Mouse (Mus musculus): Measurements from ENCODE around the gene Gins2. TPM values are rescaled to one million over a fixed set of nuclear protein-coding genes. Genes with fewer than 3 reads are reported as not detected.

Gene Gins2
- 1 to 10 TPM in 24 of 26 experiments, under 1 TPM in 2; 0.20 to 6.5 (median 1.9) TPM for total RNA-seq (2018; cell fraction: chromatin; rRNA removed)
- 10 to 100 TPM in 5 of 26 experiments, 1 to 10 TPM in 21; 4.8 to 13.4 (median 7.2) TPM for total RNA-seq (2018; cell fraction: cytosol; rRNA removed)
- 10 to 100 TPM in 1 of 26 experiments, 1 to 10 TPM in 25; 1.0 to 11.4 (median 2.4) TPM for total RNA-seq (2018; cell fraction: nucleus; rRNA removed)
- polyA plus RNA-seq (2018): 6.0 to 52.8 TPM (median 6.1 TPM) in 3 replicates

DNA sequence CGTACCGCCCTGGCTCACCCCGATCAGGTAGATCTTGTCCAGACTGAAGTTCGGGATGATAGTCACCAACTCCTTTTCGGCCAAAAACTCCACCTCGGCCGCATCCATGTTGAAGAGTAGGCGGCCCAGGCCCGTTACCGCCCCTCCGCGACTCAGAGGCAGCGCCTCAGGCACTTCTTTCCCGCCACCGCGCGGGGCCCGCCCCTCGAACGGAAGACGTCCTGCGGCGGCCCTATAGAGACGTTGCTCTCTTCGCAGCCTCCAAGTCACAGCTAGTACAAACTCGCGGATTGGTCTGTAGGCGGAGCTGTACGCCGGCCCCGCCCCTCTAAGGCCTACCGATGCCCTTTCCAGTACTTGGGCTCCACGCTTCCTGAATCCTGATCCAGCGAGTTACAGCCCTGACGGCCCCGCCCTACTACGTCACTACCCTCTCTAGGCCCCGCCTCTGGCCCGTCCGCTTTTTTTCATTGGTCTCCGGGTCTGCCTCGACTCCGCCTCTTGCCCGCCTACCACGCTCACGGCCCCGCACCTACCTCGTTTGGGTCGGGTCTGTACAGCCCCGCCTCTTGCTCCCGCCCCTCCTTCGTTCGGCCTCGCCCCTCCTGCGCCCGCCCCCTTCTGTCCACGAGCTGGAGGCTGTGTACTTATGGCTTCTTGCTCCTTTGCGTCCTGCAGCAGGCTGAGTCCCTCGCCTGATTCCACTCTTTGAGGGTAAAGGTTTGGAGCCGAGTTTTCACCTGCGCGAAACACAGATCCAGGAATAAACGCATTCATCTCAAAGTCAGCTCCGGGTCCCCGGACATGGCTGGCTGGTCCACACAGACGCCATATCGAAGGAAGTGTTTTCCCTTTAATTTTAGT is at the start of gene Gins2:
TSS of gene Gins2 (minus strand) at position 397 of the 864 bp plus-strand sequence.
- Histone ChIP-seq H3K79me2 (ENCODE audit: inconsistent target) (peaks cover 13% of the 10 kb centered on the region; the same call in 1 of the 2 replicates), H3K36me3 (ENCODE audit: inconsistent target) (no peaks in the 10 kb centered on the region), H3K27ac (peak within 1 kb of the TSS; percentile 38), H3K4me3 (ENCODE audit: inconsistent target) (peak within 1 kb of the TSS; percentile 79)
- WGBS (ENCODE audit: missing documents): under 1% methylated on average over 67 of the region's 67 CpGs

- Histone ChIP-seq H3K27ac (no peak overlapping the region), H3K36me3 (ENCODE audit: inconsistent target) (no peaks in the 10 kb centered on the region), H3K79me2 (ENCODE audit: inconsistent target) (no peaks in the 10 kb centered on the region), H3K4me3 (ENCODE audit: inconsistent target) (peak overlapping the region; percentile 4; the same call in 1 of the 2 replicates)
- WGBS (ENCODE audit: missing documents): 2% methylated on average over 38 of the region's 42 CpGs
These were observed 45.3 kb upstream of the Gins2 start for GRCm38 (mm10) chr8:120634329-120634839.

GRCm38 (mm10) chr8:120633665-120634271 is 44.7 kb upstream of the Gins2 start:
- Histone ChIP-seq H3K4me3 (ENCODE audit: inconsistent target) (peak overlapping the region; percentile 13; the same call in 1 of the 2 replicates), H3K79me2 (ENCODE audit: inconsistent target) (no peaks in the 10 kb centered on the region), H3K27ac (no peak overlapping the region), H3K36me3 (ENCODE audit: inconsistent target) (no peaks in the 10 kb centered on the region)
- 4% methylated on average over 43 of the region's 44 CpGs for WGBS (ENCODE audit: missing documents)

- WGBS (ENCODE audit: missing documents): 68% methylated on average over 17 of the region's 17 CpGs
- H3K79me2 ChIP-seq (ENCODE audit: inconsistent target): no peaks in the 10 kb centered on the region
- H3K4me3 ChIP-seq (ENCODE audit: inconsistent target): no peak overlapping the region
These were observed 44.0 kb upstream of the Gins2 start for GRCm38 (mm10) chr8:120632969-120633664.

DNA sequence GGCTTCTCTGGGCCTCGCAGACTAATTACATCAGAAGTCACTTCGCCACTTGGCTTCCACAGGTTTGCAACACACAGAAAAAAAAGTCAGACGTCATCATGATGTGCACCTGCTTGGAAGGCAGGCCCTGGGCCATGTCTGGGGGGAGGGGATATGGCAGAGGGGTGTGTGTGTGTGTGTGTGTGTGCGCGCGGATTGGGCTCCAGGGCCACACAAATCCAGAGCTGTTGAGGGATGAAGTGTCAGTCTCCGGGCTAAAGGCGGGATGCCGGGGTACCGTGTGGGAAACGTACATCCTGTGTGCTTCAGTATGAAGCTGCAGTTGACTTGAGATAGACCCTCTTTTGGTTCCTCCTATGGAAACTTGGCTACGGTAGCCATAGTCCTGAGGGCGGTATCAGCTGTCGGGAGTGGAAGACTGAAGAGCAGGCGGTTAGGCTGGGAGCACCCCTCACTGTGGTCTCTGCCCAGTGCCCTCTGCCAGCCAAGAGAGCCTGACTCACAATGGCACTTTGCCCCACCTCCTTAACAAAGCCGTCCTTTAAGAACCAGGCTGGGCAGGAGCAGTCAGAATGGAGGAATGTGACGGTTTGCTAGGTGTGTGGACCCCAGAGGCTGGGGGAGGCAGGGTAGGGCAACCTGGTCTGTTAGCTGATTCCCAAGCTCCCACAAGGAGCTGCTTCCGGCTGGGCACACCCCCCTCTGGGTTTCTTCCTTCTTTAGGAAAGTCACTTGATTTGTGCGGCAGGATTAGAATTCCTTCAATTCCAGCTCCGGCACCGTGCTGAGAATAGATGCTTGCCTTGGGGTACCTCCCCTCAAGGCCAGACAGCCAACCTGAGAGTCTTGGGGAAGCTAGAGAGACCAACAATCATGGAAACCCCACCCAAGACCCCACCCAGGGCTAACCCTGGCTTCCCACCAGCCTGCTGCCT is 42.6 kb upstream of the Gins2 start:
- H3K27ac ChIP-seq: no peak overlapping the region
- WGBS (ENCODE audit: missing documents): 90% methylated on average over 19 of the region's 21 CpGs
- no peaks in the 10 kb centered on the region for H3K36me3 ChIP-seq (ENCODE audit: inconsistent target)
- H3K79me2 ChIP-seq (ENCODE audit: inconsistent target): no peaks in the 10 kb centered on the region
- no peak overlapping the region for H3K4me3 ChIP-seq (ENCODE audit: inconsistent target)

More at GRCm38 (mm10) chr8:120632969-120633664, 44.0 kb upstream of the Gins2 start:
- no peak overlapping the region for H3K27ac ChIP-seq
- H3K36me3 ChIP-seq (ENCODE audit: inconsistent target): no peaks in the 10 kb centered on the region

GRCm38 (mm10) chr8:120630848-120631247 is 41.7 kb upstream of the Gins2 start:
- Histone ChIP-seq H3K4me3 (ENCODE audit: inconsistent target) (no peak overlapping the region), H3K27ac (no peak overlapping the region), H3K79me2 (ENCODE audit: inconsistent target) (no peaks in the 10 kb centered on the region), H3K36me3 (ENCODE audit: inconsistent target) (no peaks in the 10 kb centered on the region)
- 88% methylated on average over 6 of the region's 6 CpGs for WGBS (ENCODE audit: missing documents)

GRCm38 (mm10) chr8:120630031-120630430 is 40.9 kb upstream of the Gins2 start:
- no peaks in the 10 kb centered on the region for H3K79me2 ChIP-seq (ENCODE audit: inconsistent target)
- H3K36me3 ChIP-seq (ENCODE audit: inconsistent target): no peaks in the 10 kb centered on the region
- 77% methylated on average over 5 of the region's 5 CpGs for WGBS (ENCODE audit: missing documents)
- H3K27ac ChIP-seq: no peak overlapping the region
- H3K4me3 ChIP-seq (ENCODE audit: inconsistent target): no peak overlapping the region

DNA sequence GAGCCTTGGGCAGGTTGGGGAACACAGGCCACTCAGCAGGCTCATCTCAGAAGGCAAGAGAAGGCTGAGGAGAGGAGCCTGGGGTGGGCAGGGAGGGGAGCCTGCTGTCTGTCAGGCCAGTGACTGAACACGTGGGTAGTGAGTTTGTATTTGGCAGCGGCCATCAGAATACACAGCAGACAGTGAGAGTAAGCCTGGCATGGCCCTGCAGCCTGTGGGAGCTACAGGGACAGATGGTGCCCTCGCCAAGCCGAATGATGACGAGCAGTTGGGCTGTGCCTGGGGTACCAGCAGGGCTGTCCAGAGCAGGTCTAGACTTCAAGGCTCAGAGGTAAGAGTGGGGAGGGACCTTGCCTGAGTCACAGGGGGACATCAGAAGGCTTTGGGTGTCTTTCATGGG is 38.2 kb upstream of the Gins2 start:
- no peaks in the 10 kb centered on the region for H3K36me3 ChIP-seq (ENCODE audit: inconsistent target)
- H3K27ac ChIP-seq: no peak overlapping the region
- 90% methylated on average over 5 of the region's 5 CpGs for WGBS (ENCODE audit: missing documents)
- H3K4me3 ChIP-seq (ENCODE audit: inconsistent target): no peak overlapping the region
- no peaks in the 10 kb centered on the region for H3K79me2 ChIP-seq (ENCODE audit: inconsistent target)

DNA sequence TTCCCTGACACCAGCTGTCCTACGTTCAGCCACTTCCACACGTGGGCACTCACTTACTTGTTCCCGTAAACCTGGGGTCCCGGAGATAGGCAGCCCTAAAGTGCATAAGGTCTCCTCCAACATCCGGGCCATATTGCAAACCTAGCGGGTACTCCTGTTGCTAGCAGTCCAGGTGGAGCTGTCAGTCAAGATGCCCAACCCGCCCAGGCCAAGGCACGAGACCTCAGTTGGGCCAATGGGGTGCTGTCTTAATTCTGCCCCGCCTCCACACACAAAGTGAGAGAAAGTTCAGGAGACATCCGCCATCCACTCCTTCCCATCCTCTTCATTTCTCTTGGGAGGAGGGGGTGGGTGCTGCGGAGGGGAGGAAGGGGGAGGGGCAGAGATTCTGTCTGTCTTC is 37.4 kb upstream of the Gins2 start:
- Histone ChIP-seq H3K36me3 (ENCODE audit: inconsistent target) (no peaks in the 10 kb centered on the region), H3K27ac (no peak overlapping the region), H3K79me2 (ENCODE audit: inconsistent target) (no peaks in the 10 kb centered on the region), H3K4me3 (ENCODE audit: inconsistent target) (no peak overlapping the region)
- whole genome bisulfite sequencing (ENCODE audit: missing documents): 96% methylated on average over 10 of the region's 11 CpGs

DNA sequence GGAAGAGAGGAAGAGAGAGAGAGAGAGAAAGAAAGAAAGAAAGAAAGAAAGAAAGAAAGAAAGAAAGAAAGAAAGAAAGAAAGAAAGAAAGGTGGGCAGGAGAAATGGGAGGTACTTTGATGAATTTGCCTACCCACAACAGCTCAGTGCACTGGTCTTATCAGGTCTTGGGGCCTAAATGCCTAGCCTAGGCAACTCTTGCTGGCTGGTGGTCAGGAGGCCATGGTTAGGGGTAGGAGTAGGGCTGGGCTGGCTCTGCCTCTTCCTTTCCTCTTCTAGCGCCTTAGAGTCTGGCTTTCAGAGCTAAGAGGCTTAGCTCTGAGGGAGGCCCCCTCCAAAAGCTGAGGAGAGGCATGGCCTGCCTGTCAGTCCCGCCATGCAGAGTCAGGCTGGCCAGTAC is 34.5 kb upstream of the Gins2 start:
- 100% methylated on average over 2 of the region's 2 CpGs for WGBS (ENCODE audit: missing documents)
- Histone ChIP-seq H3K4me3 (ENCODE audit: inconsistent target) (no peak overlapping the region), H3K27ac (no peak overlapping the region), H3K79me2 (ENCODE audit: inconsistent target) (no peaks in the 10 kb centered on the region), H3K36me3 (ENCODE audit: inconsistent target) (no peaks in the 10 kb centered on the region)

- Histone ChIP-seq H3K79me2 (ENCODE audit: inconsistent target) (no peaks in the 10 kb centered on the region), H3K27ac (no peak overlapping the region), H3K4me3 (ENCODE audit: inconsistent target) (no peak overlapping the region), H3K36me3 (ENCODE audit: inconsistent target) (no peaks in the 10 kb centered on the region)
- 91% methylated on average over 14 of the region's 14 CpGs for WGBS (ENCODE audit: missing documents)
These were observed 33.1 kb upstream of the Gins2 start for GRCm38 (mm10) chr8:120622161-120622560.

- WGBS (ENCODE audit: missing documents): 93% methylated on average over 7 of the region's 7 CpGs
- Histone ChIP-seq H3K36me3 (ENCODE audit: inconsistent target) (no peaks in the 10 kb centered on the region), H3K79me2 (ENCODE audit: inconsistent target) (no peaks in the 10 kb centered on the region), H3K27ac (peak overlapping the region; percentile 87), H3K4me3 (ENCODE audit: inconsistent target) (no peak overlapping the region)
These were observed 31.3 kb upstream of the Gins2 start for GRCm38 (mm10) chr8:120620441-120620840.

Data from macrophage (primary cell).